9 mouse cellular contexts compared by ENCODE assay signal in the genomic region with DNA sequence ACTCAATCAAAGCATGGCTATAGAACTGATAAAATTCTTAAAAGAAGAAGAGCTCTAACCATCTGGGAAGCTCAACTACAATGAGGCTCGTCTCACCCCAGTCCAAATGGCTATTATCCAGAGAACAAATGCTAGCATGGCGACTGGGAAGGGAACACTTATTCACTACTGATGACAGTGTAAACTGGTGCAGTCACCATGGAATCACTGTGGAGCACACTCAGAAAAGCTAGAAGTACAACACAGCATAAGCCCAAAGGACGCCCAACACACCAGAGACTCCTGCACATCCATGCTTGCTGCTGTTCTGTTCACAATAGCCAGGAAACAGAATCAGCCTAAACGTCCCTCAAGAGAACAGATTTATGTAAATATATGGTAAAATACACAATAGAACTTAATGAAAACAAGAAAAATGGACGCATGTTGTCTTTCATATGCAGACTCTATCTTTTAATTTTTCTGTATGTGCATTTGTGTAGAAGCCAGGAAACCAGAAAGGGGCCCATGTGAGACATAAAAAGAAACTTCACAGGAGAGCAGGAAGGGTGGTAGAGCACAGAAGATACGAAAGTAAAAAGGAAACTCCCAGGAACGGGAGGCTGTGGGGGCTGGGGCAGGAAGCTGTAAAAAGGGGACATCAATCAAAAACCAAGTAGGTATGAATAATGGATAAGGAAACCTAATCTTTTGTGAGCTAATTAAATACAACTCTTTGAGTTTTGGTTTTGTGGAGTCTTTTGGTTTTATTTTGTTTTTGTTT. TPM values are rescaled to one million over a fixed set of nuclear protein-coding genes. Genes with fewer than 3 reads are reported as not detected.
DNase-seq lines count a peak whose midpoint lies in the region; ATAC-seq and TF ChIP-seq lines count a peak whose summit lies in the region.
"Had no signal": no experiment of that assay in that cellular context is flagged by ENCODE, and none has a peak within 500 bp of the region (broad histone marks: within the 10 kb centered on the region; RNA-seq: fewer than 3 reads in every experiment).

No protein-coding gene starts in this region.

- no peaks in the 10 kb centered on the region for H3K9me3 ChIP-seq in heart, embryonic 10.5 days
- H3K9me3 ChIP-seq in lung, postnatal 0 days (ENCODE audit: low read length) = no peaks in the 10 kb centered on the region
- H3K9me3 ChIP-seq: neural tube, embryonic 12.5 days had no signal

- WGBS in heart, embryonic 10.5 days = 53% methylated on average over 7 of the region's 7 CpGs
- 43% methylated on average over 7 of the region's 7 CpGs for WGBS in lung, postnatal 0 days
- WGBS in thymus, adult 2 months = 20% methylated on average over 7 of the region's 7 CpGs

- TF ChIP-seq CTCF in lung, postnatal 0 days (IDR thresholded peaks at IDR 0.05) = no peak
- no peak for TF ChIP-seq CTCF in thymus, adult 2 months (IDR thresholded peaks at IDR 0.05; ENCODE audit: borderline replicate concordance, control insufficient read depth, extremely low read depth, insufficient read depth, low read length, poor library complexity)

- H3K9ac ChIP-seq in lung, postnatal 0 days (replicated peaks; ENCODE audit: low read depth) = no peak overlapping the region
- H3K9ac ChIP-seq: neural tube, embryonic 12.5 days had no signal

- no peak for TF ChIP-seq POLR2A in thymus, adult 2 months (IDR thresholded peaks at IDR 0.05; ENCODE audit: control insufficient read depth, extremely low read depth, insufficient read depth, low read length, poor library complexity)

- H3K4me1 ChIP-seq in heart, embryonic 10.5 days = peaks cover 16% of the 10 kb centered on the region; the same call in 1 of the 2 replicates
- H3K4me1 ChIP-seq in lung, postnatal 0 days (ENCODE audit: insufficient read depth, low read depth, low read length) = peaks cover 3% of the 10 kb centered on the region; the same call in 1 of the 2 replicates
- peaks cover 22% of the 10 kb centered on the region for H3K4me1 ChIP-seq in thymus, adult 2 months (replicated peaks; ENCODE audit: control insufficient read depth, insufficient read depth, low read length)

- intact Hi-C loops in heart, postnatal 10 days (cut with DNase I) = no loop called here

- no peak overlapping the region; the same call in 1 of the 2 replicates for H3K4me2 ChIP-seq in lung, postnatal 0 days (replicated peaks; ENCODE audit: low read depth, low read length)
- H3K4me2 ChIP-seq: neural tube, embryonic 12.5 days had no signal

- no peak; the same call in 1 of the 2 replicates for ATAC-seq in lung, postnatal 0 days
- no peak for ATAC-seq in erythroblast, adult 5-6 weeks (replicated peaks; ENCODE audit: low FRiP score, poor library complexity, severe bottlenecking)

- no peak overlapping the region for H3K4me3 ChIP-seq in heart, embryonic 10.5 days
- H3K4me3 ChIP-seq in lung, postnatal 0 days (ENCODE audit: low read depth, low read length) = no peak overlapping the region
- H3K4me3 ChIP-seq in thymus, adult 2 months (ENCODE audit: control insufficient read depth, insufficient read depth, low read length) = no peak overlapping the region
- H3K4me3 ChIP-seq: neural tube, embryonic 12.5 days had no signal

- TF ChIP-seq EP300 in lung, postnatal 0 days (IDR thresholded peaks at IDR 0.05) = no peak

- no peak for DNase-seq in heart, embryonic 10.5 days (ENCODE audit: low spot score)
- DNase-seq in heart, postnatal 10 days = no peak
- peak; percentile 20 for DNase-seq in lung, postnatal 36 days
- DNase-seq in lung, postnatal 0 days (ENCODE audit: low spot score) = no peak
- peak; percentile 17 to 23 for DNase-seq in cerebellum, postnatal 36 days
- peak; percentile 67 for DNase-seq in thymus, adult 2 months
- DNase-seq in ovary, adult 18-20 months (ENCODE audit: low spot score) = no peak

- no peaks in the 10 kb centered on the region for H3K27me3 ChIP-seq in heart, embryonic 10.5 days (ENCODE audit: insufficient read depth, poor library complexity, severe bottlenecking)
- no peaks in the 10 kb centered on the region for H3K27me3 ChIP-seq in lung, postnatal 0 days (replicated peaks; ENCODE audit: insufficient read depth, low read length)
- no peaks in the 10 kb centered on the region for H3K27me3 ChIP-seq in thymus, adult 2 months (ENCODE audit: control insufficient read depth, insufficient read depth, low read length)
- H3K27me3 ChIP-seq: neural tube, embryonic 12.5 days had no signal

- peak overlapping the region; percentile 9; the same call in 1 of the 2 replicates for H3K27ac ChIP-seq in heart, embryonic 10.5 days
- H3K27ac ChIP-seq in lung, postnatal 0 days (ENCODE audit: low read length) = no peak overlapping the region
- H3K27ac ChIP-seq in thymus, adult 2 months (ENCODE audit: control insufficient read depth, insufficient read depth, low read length) = peak overlapping the region; percentile 86
- H3K27ac ChIP-seq: neural tube, embryonic 12.5 days had no signal

- H3K36me3 ChIP-seq in heart, embryonic 10.5 days = no peaks in the 10 kb centered on the region
- H3K36me3 ChIP-seq in lung, postnatal 0 days (ENCODE audit: insufficient read depth, low read length) = no peaks in the 10 kb centered on the region
- H3K36me3 ChIP-seq in thymus, adult 2 months (ENCODE audit: control insufficient read depth, insufficient read depth, low read length) = no peaks in the 10 kb centered on the region
- H3K36me3 ChIP-seq: neural tube, embryonic 12.5 days had no signal

RNA-seq across cellular contexts. Expression of a gene that starts 28.1 kb away (rescaled TPM):
- polyA plus RNA-seq in heart, embryonic 10.5 days (2016; fragmentation: Nextera tagmentation; extraction: Ambion mirVana) = 6.8 and 11.6 TPM in 2 replicates
- 10 to 100 TPM; 48.9 to 49.0 TPM for total RNA-seq in heart, postnatal 10 days (2021)
- polyA plus RNA-seq in lung, postnatal 0 days (2015; fragmentation: Nextera tagmentation; extraction: Ambion mirVana) = 12.4 and 14.2 TPM in 2 replicates
- polyA plus RNA-seq in thymus, adult 2 months (2012; rRNA removed) = 26.7 and 35.6 TPM in 2 replicates
- 35.4 and 65.8 TPM in 2 replicates for total RNA-seq in erythroblast, adult 5-6 weeks (2015; ENCODE audit: low replicate concordance)
- total RNA-seq in erythroblast, adult 5-6 weeks (2017; ENCODE audit: low replicate concordance) = 29.8 and 33.5 TPM in 2 replicates

RNA-seq across cellular contexts. Expression of a gene that starts 54.8 kb away (rescaled TPM):
- polyA plus RNA-seq in heart, embryonic 10.5 days (2016; fragmentation: Nextera tagmentation; extraction: Ambion mirVana) = 123 and 130 TPM in 2 replicates
- 100 to 1,000 TPM; 112 to 117 TPM for total RNA-seq in heart, postnatal 10 days (2021)
- polyA plus RNA-seq in lung, postnatal 0 days (2015; fragmentation: Nextera tagmentation; extraction: Ambion mirVana) = 95.7 and 98.8 TPM in 2 replicates
- 88.7 and 91.0 TPM in 2 replicates for polyA plus RNA-seq in thymus, adult 2 months (2012; rRNA removed)
- 22.7 and 24.5 TPM in 2 replicates for total RNA-seq in erythroblast, adult 5-6 weeks (2015; ENCODE audit: low replicate concordance)
- 43.2 and 47.4 TPM in 2 replicates for total RNA-seq in erythroblast, adult 5-6 weeks (2017; ENCODE audit: low replicate concordance)

Comparison
In these comparisons a context has a peak if more than half of its experiments do, and no peak if none do; other contexts are left out.
1. DNase-seq: peak in lung, postnatal 36 days (single experiment), cerebellum, postnatal 36 days (2 of 2) and thymus, adult 2 months (single experiment); none in heart, embryonic 10.5 days (single experiment), heart, postnatal 10 days (0 of 2), lung, postnatal 0 days (single experiment) and ovary, adult 18-20 months (single experiment).